Mouse (Mus musculus): ENCODE measurements around the gene Elmo3. TPM values are rescaled to one million over a fixed set of nuclear protein-coding genes. Genes with fewer than 3 reads are reported as not detected.

Gene Elmo3
- polyA plus RNA-seq, 1 experiment from 2014 or later = 1.1 TPM

GRCm38 (mm10) chr8:105312891-105313481, 7.6 kb downstream of the Elmo3 start:
- H3K4me2 ChIP-seq (ENCODE audit: low read length) = no peak overlapping the region
- no peaks in the 10 kb centered on the region for H3K4me1 ChIP-seq (ENCODE audit: control insufficient read depth, insufficient read depth, low read length)
- WGBS = 93% methylated on average over 8 of the region's 8 CpGs
- H3K27ac ChIP-seq (ENCODE audit: low read length) = no peak overlapping the region
- peaks cover 24% of the 10 kb centered on the region for H3K36me3 ChIP-seq (ENCODE audit: control insufficient read depth, insufficient read depth, low read length)
- H3K4me3 ChIP-seq (ENCODE audit: low read depth, low read length) = no peak overlapping the region
- H3K9ac ChIP-seq (ENCODE audit: low read depth, low read length) = no peak overlapping the region
- H3K27me3 ChIP-seq (ENCODE audit: control insufficient read depth, insufficient read depth, low read depth, low read length) = no peaks in the 10 kb centered on the region
- no peak for ATAC-seq
- H3K9me3 ChIP-seq (replicated peaks; ENCODE audit: control insufficient read depth, low read length, poor library complexity, severe bottlenecking) = no peaks in the 10 kb centered on the region

- Histone ChIP-seq H3K27ac (ENCODE audit: low read length) (no peak overlapping the region), H3K36me3 (ENCODE audit: control insufficient read depth, insufficient read depth, low read length) (peaks cover 22% of the 10 kb centered on the region), H3K4me3 (ENCODE audit: low read depth, low read length) (no peak overlapping the region), H3K9ac (ENCODE audit: low read depth, low read length) (no peak overlapping the region), H3K9me3 (replicated peaks; ENCODE audit: control insufficient read depth, low read length, poor library complexity, severe bottlenecking) (no peaks in the 10 kb centered on the region), H3K4me1 (ENCODE audit: control insufficient read depth, insufficient read depth, low read length) (no peaks in the 10 kb centered on the region), H3K27me3 (ENCODE audit: control insufficient read depth, insufficient read depth, low read depth, low read length) (no peaks in the 10 kb centered on the region), H3K4me2 (ENCODE audit: low read length) (no peak overlapping the region)
- no peak for ATAC-seq
- WGBS = 85% methylated on average over 9 of the region's 9 CpGs
Measured at GRCm38 (mm10) chr8:105313622-105314402, 8.4 kb downstream of the Elmo3 start.

- H3K36me3 ChIP-seq (ENCODE audit: control insufficient read depth, insufficient read depth, low read length) = peaks cover 20% of the 10 kb centered on the region
Measured at GRCm38 (mm10) chr8:105315073-105315769, 9.8 kb downstream of the Elmo3 start.

GRCm38 (mm10) chr8:105317941-105318340, 12.5 kb downstream of the Elmo3 start:
- Histone ChIP-seq H3K4me3 (ENCODE audit: low read depth, low read length) (no peak overlapping the region), H3K27ac (ENCODE audit: low read length) (no peak overlapping the region), H3K36me3 (ENCODE audit: control insufficient read depth, insufficient read depth, low read length) (peaks cover 15% of the 10 kb centered on the region), H3K9ac (ENCODE audit: low read depth, low read length) (no peak overlapping the region), H3K27me3 (ENCODE audit: control insufficient read depth, insufficient read depth, low read depth, low read length) (no peaks in the 10 kb centered on the region), H3K4me1 (ENCODE audit: control insufficient read depth, insufficient read depth, low read length) (no peaks in the 10 kb centered on the region), H3K4me2 (ENCODE audit: low read length) (no peak overlapping the region), H3K9me3 (replicated peaks; ENCODE audit: control insufficient read depth, low read length, poor library complexity, severe bottlenecking) (no peaks in the 10 kb centered on the region)
- 96% methylated on average over 4 of the region's 4 CpGs for WGBS
- ATAC-seq = no peak

More at GRCm38 (mm10) chr8:105315073-105315769, 9.8 kb downstream of the Elmo3 start:
- Histone ChIP-seq H3K27me3 (ENCODE audit: control insufficient read depth, insufficient read depth, low read depth, low read length) (no peaks in the 10 kb centered on the region), H3K4me1 (ENCODE audit: control insufficient read depth, insufficient read depth, low read length) (no peaks in the 10 kb centered on the region), H3K4me2 (ENCODE audit: low read length) (no peak overlapping the region), H3K4me3 (ENCODE audit: low read depth, low read length) (no peak overlapping the region), H3K9ac (ENCODE audit: low read depth, low read length) (no peak overlapping the region), H3K9me3 (replicated peaks; ENCODE audit: control insufficient read depth, low read length, poor library complexity, severe bottlenecking) (no peaks in the 10 kb centered on the region), H3K27ac (ENCODE audit: low read length) (no peak overlapping the region)
- 94% methylated on average over 18 of the region's 18 CpGs for WGBS
- no peak for ATAC-seq

- Histone ChIP-seq H3K4me3 (ENCODE audit: low read depth, low read length) (no peak overlapping the region), H3K4me1 (ENCODE audit: control insufficient read depth, insufficient read depth, low read length) (no peaks in the 10 kb centered on the region), H3K27me3 (ENCODE audit: control insufficient read depth, insufficient read depth, low read depth, low read length) (no peaks in the 10 kb centered on the region), H3K9ac (ENCODE audit: low read depth, low read length) (no peak overlapping the region), H3K27ac (ENCODE audit: low read length) (no peak overlapping the region), H3K36me3 (ENCODE audit: control insufficient read depth, insufficient read depth, low read length) (peaks cover 15% of the 10 kb centered on the region), H3K9me3 (replicated peaks; ENCODE audit: control insufficient read depth, low read length, poor library complexity, severe bottlenecking) (no peaks in the 10 kb centered on the region), H3K4me2 (ENCODE audit: low read length) (no peak overlapping the region)
- ATAC-seq = no peak
- WGBS = 84% methylated on average over 11 of the region's 11 CpGs
Measured at GRCm38 (mm10) chr8:105318662-105319190, 13.3 kb downstream of the Elmo3 start.

- no peak overlapping the region for H3K4me3 ChIP-seq (ENCODE audit: low read depth, low read length)
- no peaks in the 10 kb centered on the region for H3K9me3 ChIP-seq (replicated peaks; ENCODE audit: control insufficient read depth, low read length, poor library complexity, severe bottlenecking)
- H3K4me1 ChIP-seq (ENCODE audit: control insufficient read depth, insufficient read depth, low read length) = peaks cover 17% of the 10 kb centered on the region
- H3K27me3 ChIP-seq (ENCODE audit: control insufficient read depth, insufficient read depth, low read depth, low read length) = no peaks in the 10 kb centered on the region
- 97% methylated on average over 4 of the region's 4 CpGs for WGBS
- no peak for ATAC-seq
- no peak overlapping the region for H3K27ac ChIP-seq (ENCODE audit: low read length)
- no peak overlapping the region for H3K4me2 ChIP-seq (ENCODE audit: low read length)
- H3K9ac ChIP-seq (ENCODE audit: low read depth, low read length) = no peak overlapping the region
- H3K36me3 ChIP-seq (ENCODE audit: control insufficient read depth, insufficient read depth, low read length) = peaks cover 2% of the 10 kb centered on the region; the same call in 1 of the 2 replicates
Measured at GRCm38 (mm10) chr8:105323183-105323582, 17.8 kb downstream of the Elmo3 start.

- Histone ChIP-seq H3K4me2 (ENCODE audit: low read length) (peak overlapping the region; percentile 79), H3K27me3 (ENCODE audit: control insufficient read depth, insufficient read depth, low read depth, low read length) (no peaks in the 10 kb centered on the region), H3K27ac (ENCODE audit: low read length) (peak overlapping the region; percentile 82), H3K4me1 (ENCODE audit: control insufficient read depth, insufficient read depth, low read length) (peaks cover 17% of the 10 kb centered on the region), H3K9ac (ENCODE audit: low read depth, low read length) (peak overlapping the region; percentile 88), H3K9me3 (replicated peaks; ENCODE audit: control insufficient read depth, low read length, poor library complexity, severe bottlenecking) (no peaks in the 10 kb centered on the region), H3K4me3 (ENCODE audit: low read depth, low read length) (peak overlapping the region; percentile 66), H3K36me3 (ENCODE audit: control insufficient read depth, insufficient read depth, low read length) (peaks cover 20% of the 10 kb centered on the region)
- ATAC-seq = peak; percentile 68
- 0% methylated on average over 12 of the region's 12 CpGs for WGBS
Measured at GRCm38 (mm10) chr8:105325641-105326093, 20.3 kb downstream of the Elmo3 start.

GRCm38 (mm10) chr8:105326141-105326672, 20.8 kb downstream of the Elmo3 start, which contains the start of the genes Lrrc29 and Tmem208:
Lrrc29 (minus strand) TSS chr8:105326278.
Tmem208 (plus strand) TSS chr8:105326354.
- Histone ChIP-seq H3K9me3 (replicated peaks; ENCODE audit: control insufficient read depth, low read length, poor library complexity, severe bottlenecking) (no peaks in the 10 kb centered on the region), H3K9ac (ENCODE audit: low read depth, low read length) (peak within 1 kb of the TSS; percentile 88), H3K4me2 (ENCODE audit: low read length) (peak within 1 kb of the TSS; percentile 79), H3K4me3 (ENCODE audit: low read depth, low read length) (peak within 1 kb of the TSS; percentile 66), H3K27me3 (ENCODE audit: control insufficient read depth, insufficient read depth, low read depth, low read length) (no peaks in the 10 kb centered on the region), H3K27ac (ENCODE audit: low read length) (peak within 1 kb of the TSS; percentile 82), H3K4me1 (ENCODE audit: control insufficient read depth, insufficient read depth, low read length) (peaks cover 17% of the 10 kb centered on the region), H3K36me3 (ENCODE audit: control insufficient read depth, insufficient read depth, low read length) (peaks cover 25% of the 10 kb centered on the region)
- WGBS = under 1% methylated on average over 36 of the region's 36 CpGs
- peak; percentile 90 for ATAC-seq

Data from midbrain, embryonic 16.5 days (tissue).